Mouse (Mus musculus) adipocyte (in vitro differentiated cells): ENCODE measurements around the gene Urb2.
"Not testable (repeated sequence)": the region's sequence is repeated elsewhere in the genome, so short reads cannot be mapped to it uniquely, and the experiment has no call there.

Experiments
- DNase-seq: peaks from one replicate; pipeline ENCODE4 v3.0.0-alpha.2; 2016; ENCODE audit warnings: low spot score

Urb2 gene

DNA sequence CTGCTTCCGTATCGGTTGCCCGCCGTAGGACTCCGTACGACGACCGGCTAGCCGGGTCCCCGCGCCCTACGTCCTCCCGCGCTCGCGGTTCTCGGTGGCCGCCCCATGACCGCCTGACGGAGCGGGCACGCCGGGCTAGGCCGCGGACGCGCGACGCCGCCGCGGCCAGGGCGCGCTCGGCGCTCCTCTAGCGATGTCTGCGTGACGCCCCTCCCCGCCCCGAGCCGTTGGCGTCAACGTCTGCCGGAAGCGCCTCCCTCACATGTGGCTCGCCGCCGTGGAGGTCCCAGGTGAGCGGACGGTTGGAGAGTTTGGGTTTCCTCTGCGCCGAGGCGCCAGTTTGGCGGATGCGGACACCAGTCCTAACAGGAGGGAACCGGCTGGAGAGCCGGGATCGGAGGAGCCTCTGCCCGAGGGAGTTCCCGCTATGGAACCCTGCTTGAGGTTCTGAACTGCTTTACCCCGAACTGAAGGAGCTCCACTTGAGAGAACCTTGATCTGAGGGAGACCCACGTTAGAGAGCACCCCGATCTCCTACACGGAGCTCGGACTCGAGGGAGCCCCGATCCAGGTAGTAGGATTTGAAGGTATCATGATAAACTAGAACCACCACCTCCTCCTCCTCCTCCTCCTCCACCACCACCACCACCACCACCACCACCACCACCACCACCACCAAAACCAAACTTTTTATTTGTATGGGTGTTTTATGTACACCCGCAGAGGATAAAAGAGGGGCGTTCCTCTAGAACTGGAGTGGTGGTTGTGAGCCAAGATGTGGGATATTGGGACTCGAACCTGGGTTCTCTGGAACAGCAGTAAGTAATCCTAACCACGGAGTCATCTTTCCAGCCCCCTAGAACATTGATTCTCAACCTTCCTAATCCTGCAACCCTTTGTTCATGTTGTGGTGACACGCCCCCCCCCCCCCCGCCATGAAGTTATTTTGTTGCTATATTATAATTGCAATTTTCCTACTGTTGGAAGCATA lies at the start of gene Urb2, which contains the start of gene Taf5l:
Gene Urb2, plus strand, starts transcription at position 272 of the 991 bp plus-strand sequence.
Gene Taf5l, minus strand, starts transcription at position 161 of the 991 bp plus-strand sequence.
- peak; percentile 79 for DNase-seq

DNA sequence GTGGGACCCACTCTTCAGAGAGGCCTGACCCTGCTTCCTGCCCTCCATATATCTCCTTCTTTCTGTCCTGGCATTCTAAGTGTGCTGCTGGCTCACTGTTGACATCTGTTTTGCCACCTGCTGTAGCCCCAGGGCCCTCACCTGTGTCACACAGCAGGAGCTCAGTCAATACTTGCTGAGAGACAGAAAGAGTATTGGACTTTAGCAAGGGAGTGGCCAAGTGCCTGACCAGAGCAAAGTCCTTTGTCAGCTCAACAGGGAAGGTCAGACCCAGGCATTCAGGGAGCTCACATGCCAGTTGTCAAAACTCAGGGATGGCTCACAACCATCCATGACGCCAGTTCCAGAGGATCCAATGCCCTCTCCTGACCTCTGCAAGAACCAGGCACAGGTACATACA lies 47.8 kb upstream of the Urb2 start:
- DNase-seq: no peak

DNA sequence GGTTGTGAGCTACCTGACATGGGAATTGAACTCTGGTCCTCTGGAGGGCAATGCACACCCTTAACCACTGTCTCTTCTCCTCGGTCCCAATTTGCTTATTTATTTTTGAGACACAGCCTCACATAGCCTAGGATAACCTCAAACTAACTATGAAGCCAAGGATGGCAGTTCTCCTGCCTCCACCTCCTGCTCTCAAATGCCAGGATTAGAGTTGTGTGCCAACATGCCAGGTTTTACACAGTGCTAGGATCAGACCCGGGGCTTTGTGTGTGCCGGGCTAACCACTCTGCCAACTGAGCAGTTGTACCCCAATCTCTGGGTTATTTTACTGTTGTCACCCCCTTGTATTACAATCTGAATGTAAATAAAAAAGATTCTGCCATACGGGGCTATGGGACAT lies 43.8 kb upstream of the Urb2 start:
- no peak for DNase-seq

DNA sequence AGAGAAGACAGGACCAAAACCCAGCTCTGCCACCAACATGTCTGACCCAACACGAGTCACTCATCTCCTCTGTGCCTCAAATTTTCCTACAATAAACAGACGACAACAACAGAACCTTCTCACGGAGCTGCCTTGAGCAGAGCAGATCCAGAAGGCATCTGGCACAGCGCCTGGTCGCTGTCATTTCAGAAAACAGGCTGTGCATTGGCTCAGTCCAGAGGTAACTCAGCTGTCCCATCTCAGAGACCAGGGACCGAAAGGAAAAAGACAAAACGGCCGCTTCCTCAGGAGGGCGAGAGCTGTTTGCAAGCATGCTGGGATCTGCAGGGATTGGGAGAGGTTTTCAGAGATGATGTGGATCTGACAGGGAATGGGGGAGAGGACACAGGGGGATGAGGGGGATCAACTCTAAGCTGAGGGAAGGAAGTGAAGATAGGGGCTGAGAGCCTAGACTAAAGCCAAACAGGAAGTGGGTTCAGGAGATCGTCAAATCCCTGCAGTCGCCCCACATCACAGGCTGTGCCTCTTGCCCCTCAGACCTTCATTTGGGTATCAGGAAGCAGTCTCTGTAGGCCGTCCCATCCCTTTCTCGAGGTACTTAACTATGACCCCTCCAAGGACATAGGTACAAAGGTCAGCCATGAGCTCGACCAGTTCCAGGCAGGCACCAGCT lies 43.0 kb upstream of the Urb2 start:
- peak; percentile 48 for DNase-seq

DNA sequence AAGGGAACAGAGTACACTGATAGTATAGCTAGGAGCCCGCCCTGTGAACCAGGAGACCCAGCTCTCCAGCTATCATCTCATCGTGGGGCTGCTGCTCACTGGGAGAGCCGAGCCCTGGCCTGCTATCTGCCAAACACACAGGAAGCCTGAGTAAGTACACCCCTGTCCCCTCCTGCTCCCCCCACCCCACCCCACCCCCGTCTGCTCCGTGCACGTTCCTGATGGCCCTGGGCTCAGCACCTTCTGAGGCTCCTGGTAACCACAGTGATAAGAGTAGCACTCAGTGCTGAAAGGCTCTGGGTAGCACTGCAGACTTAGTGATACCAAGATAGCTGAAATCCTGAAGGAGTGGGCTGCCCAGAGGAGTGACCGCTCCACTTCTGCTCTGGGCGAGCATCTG lies 42.4 kb upstream of the Urb2 start:
- DNase-seq: no peak

DNA sequence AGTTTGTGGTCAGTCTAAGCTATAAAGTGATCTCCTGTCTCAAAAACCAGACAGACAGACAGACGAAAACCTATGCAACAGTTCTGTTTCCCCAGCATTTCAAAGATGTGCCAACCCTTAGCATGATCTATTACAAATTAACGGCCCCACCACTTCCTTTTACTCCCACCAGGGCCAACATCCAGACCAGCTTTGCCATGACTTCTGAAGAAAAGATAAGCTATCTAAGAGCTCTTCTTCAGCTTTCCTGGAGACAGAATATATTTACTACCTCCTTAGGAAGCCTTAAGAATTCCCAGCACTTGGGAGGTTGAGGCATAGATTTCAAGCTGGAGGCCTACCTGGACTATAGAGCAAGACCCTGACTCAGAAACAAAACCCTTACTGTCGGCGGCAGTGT lies 41.1 kb upstream of the Urb2 start:
- DNase-seq: no peak

DNA sequence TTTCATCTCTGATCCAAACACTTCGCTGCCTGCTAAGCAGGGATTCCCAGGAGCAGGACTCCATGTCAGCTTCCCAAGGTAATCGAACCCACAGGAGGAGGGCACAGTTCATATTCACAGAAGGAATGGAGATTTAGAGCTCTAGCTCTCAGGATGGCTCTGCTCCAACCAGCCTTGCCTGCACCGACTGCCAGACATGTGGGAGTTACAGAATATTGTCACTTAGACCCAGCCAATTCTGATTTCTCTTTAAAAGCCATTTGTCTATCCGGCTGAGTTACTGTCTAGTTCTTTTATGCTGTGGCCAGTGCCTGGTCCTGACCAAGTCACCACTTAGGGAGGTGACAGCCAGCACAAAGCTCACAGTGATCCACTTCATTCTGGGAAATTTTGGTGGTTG lies 39.6 kb upstream of the Urb2 start:
- peak; percentile 67 for DNase-seq

DNA sequence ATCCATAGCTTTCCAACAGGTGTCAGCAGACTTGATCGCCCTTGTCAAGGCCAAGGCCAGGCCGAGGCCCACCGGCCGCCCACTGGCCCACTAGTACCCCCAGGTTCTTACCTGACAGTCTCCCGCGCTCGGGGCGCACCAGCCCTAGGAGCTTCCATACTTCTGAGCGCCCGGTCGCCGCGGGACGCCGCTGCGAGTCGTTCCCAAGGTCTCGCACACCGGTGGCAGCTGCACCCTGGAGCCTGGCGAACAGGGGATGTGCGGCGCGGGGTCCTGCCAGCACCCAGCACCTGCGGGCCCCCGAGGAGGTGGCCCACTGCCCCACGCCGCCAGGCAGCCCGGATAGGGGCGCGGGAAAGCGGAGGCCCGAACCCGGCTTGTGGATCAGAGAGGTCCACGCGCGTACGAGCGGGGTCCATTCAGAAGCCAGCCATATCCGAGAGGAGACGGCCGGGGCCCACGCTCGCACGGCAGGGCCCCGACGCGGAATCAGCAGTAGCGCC lies 39.0 kb upstream of the Urb2 start:
- DNase-seq: peak; percentile 26

DNA sequence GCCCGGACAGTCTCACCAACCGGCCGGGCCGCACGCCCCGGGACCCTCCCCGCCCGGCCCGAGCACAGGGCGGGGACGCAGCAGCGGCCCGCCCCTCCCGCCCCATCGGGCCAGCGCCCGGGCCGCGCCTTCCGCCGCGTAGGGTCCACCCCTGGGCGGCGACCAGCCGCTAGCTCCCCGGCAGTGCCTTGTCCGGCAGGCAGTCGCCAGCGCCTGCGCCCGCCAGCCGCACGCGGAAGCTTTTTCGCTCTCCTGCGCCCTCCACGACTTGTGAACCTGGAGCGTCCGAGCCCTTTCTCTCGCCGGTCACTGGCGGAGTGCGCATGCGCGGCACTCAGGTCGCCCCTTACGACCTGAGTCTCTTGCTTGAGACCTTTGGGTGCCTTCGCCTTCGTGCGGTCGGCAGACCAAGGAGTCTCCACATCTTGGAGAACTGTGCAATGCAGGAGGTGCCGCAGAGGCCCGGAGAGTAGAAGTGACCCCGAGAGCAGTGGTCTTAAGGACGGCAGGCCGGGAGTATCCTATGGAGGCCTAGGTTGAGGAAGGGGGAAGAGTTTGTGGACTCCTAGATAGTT lies 38.4 kb upstream of the Urb2 start, which contains the start of gene Abcb10:
Gene Abcb10, minus strand, starts transcription at position 297 of the 575 bp plus-strand sequence.
- DNase-seq: peak; percentile 91

DNA sequence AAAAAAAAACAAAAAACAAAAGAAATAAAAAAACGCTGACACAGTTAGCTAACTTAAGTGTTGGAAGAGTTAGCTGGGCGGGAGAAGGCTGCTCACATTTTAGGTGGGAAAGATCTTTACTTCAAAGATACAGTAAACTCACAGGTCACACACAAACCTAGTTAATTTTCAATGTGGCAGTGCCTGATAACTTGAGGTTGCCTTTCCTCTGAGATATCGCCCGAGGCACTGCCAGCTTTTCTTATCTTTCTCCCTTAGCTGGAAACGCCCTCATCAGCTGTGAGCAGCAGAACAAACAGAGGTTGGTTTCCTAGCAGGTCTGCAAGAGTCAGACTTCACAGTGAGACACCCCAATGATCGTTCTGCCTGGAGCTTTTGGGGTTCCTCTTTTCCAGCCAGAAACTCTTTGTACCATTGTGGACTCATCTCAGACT lies 32.7 kb upstream of the Urb2 start:
- DNase-seq: no peak

DNA sequence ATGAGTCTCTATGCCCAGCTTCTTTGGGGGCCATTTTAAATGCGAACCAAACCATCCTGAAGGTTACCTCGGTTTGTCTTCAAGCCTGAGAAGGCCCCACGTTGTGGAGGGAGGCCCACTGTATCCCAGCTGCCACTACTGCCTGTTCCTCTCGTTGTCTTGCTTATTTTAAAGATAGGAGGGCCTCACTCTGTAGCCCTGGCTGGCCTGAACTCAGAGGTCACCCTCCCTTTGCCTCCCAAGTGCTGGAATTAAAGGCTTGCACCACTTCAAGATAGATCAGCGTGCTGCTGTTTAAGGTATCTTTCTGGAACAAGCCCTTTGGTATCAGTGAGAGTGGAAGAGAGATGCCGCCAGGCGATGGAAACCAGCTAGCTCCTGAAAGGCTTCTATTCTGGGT lies 32.2 kb upstream of the Urb2 start:
- no peak for DNase-seq

DNA sequence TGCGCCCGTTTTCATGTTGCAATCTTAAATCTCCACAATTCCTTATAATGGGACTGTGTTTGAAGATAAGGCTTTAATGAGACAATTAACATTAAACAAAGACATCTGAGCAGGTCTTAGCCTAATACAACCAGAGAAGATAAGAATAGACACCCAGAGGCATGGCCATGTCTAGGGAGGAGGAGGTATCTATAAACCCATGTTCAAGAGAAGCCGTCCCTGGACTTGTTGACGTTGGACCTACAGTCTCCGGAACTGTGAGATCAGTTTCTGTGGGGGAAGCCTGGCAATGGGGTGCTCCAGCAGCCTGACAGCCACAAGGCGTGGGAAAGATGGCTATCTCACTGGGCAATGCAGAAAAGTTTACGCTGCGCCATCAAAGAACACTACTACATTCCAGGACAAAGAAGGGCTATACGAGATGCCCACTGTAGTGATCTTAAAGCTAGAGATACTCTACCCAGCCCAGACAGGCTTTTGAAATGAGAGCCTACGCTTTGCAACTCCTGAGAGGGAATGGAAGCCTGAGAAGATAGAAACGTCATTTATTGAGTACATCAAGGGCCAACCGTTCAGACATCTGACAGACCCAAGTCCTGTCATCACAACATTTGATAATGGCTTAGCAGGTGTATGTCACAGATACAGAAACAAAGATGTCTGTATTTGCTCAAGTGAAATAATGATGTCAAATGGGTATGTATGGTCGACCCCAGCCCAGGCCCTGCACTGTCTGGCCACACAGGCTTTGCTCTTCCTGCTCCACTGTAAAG lies 30.8 kb upstream of the Urb2 start:
- no peak for DNase-seq

DNA sequence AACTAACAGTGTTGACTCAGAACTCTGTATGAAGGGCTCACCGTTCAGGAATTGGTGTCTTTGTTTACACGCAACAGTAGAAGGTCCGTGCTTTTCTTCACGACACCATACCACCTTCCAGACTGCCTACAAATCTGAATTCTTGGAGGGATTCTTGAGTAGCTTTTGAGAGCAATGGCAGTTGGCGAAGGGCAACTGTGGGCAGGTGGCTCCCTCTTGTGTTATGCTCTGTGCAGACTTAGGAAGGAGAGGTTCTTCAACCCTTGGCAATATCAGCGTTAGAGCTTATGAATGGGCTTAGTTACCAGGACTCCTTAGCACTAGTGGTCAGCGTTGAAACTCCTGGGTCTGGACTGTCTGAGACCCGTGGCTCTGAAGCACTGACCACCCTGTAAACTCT lies 28.7 kb upstream of the Urb2 start:
- no peak for DNase-seq

DNA sequence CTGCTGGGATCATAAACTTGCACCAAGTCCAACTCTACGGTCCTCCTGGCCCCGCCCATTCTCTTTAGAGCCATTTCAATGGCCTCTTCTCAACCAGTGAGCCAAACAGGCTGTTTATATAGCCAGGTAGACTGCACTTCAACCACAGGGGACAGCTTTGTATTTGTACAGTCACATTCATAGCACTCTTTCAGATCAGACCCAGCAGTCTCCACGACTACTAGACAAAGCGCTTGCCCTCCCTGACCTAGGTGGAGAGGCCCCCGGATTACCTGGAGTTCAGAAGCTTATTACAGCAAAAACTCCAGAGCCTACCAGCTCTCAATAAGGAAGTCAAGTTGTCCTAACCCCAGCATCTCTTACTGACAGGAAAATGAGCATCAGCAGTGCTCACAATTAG lies 27.7 kb upstream of the Urb2 start:
- DNase-seq: no peak

DNA sequence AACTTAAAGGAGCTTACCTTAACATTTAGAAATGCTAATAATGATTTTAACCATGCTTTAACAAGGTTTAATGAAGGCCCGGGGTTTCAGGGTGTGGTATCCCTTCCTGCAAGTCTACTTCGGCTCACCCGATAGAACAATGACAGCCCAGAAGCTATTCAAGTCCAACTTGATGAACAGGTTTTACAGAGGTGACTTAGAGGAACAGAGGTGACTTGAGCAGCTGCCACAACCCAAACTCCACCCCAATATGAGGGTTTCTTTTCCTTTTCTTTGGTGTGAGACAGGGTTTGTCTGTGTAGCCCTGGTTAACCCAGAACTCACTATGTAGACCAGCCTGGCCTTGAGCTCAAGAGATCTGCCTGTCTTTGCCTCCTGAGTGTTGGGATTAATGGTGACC lies 27.3 kb upstream of the Urb2 start:
- DNase-seq: no peak

DNA sequence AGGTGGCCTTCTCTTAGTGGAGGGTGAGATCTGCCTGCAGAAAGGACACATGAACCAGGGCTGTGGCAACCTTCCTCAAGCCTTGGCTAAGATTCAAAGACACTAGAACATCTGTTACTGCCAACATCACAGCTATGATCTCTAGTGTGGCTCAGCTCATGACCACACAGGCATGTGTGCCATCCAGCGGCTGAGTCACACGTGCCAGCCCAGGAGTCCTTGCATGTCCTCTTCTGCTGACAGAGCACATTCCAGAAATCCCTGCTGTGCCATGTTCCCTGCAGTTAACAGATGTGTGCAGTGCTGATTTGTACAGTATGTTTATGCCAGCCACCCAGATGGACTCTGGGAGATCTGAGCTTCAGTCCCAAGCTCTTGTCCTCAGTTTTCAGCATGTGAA lies 21.7 kb upstream of the Urb2 start:
- peak; percentile 43 for DNase-seq

DNA sequence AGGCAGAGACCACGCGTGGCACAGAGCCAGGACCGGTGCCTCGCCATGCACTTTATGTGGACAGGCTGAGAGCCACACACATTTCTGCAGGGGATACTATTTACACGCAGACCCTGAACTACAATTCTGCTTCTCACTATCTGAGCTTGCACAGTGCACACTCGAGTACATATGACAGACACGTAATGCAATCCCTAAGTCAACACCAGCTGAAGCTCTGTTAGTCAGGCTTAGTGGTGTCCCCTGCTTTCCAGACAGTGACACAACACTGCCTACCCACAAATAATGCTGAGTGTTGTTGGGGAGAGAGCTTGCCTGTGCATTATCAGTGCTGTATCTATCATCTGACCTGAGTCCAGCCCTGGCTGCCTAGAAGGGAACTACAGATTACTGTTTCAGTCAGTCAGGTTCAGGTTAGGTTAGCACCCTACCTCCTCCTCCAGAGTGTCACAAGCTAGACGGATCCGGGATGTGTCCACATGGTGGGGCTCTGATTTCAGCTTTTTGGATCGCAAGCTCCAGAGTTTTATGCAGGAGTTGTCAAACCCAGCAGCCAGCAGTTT lies 18.7 kb upstream of the Urb2 start:
- DNase-seq: no peak

DNA sequence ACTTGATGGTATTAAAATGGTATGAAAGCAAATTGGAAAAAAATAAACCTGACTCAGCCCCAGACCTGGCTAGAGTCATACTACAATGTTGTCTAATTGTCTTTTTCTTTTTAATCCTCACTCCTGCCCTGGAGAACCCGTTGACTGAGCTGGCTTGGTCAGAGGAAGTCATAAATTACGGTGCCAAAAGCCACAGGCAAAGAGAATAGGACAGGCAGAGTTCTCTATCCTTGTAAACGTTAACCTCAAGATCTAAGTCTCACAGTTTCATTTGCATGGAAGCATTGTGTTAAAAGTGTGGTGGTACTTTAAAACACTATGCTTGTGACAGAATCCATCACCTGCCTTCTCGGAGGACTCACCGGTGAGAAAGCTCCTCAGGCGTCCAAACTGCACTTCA lies 13.5 kb upstream of the Urb2 start:
- DNase-seq: no peak

DNA sequence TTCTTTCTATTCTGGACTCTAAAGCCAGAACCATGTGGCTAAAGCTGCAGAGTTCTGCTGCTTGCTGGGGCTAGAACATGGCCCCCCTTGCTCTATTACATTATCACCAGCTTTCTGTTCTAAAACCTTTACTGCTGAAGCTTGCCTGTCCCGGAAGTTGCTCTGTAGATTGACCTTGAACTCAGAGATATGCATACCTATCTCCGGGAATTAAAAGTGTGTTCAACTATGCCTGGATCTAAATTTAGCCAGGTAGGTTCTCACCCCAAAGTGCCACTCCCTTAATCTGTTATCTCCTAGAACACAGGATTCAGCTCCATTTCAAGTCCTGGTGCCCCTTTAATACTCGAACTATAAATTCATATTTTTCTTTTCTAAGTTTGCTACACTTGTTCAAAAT lies 9.7 kb upstream of the Urb2 start:
- no peak for DNase-seq

DNA sequence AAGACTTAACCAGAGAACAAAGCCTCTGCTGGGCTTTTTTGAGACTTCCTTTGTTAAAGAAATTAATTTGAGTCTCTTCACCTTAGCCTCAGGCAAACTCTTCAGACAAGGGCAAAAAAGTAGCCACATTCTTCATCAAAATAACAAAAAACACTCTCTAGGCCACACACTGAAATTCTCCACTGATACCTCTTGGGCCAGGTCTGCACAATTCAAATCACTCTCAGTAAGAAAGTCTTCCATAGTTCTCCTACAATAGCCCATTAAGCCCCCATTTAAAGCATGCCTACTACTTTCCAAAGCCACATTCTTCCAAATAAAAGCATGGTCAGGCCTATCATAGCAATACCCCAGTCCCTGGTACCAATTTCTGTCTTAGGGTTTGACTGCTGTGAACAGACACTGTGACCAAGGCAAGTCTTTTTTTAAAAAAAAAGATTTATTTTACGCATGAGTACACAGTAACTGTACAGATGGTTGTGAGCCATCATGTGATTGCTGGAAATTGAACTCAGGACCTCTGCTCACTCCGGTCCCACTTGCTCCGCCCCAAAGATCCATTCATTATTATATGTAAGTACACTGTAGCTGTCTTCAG lies 9.2 kb upstream of the Urb2 start:
- DNase-seq: no peak

DNA sequence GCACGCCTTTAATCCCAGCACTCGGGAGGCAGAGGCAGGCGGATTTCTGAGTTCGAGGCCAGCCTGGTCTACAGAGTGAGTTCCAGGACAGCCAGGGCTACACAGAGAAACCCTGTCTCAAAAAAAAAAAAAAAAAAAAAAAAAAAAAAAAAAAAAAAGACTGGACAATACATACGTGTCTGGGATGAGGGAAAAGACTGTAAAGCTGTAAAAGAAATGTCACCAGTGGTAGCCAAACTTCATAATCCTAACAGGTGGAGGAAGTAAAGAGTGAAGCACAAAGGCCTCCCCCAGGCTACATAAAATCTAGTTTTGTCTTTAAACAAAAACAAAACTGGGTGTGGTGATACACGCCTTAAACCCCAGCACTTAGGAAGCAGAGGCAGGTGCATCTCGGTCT lies 7.0 kb upstream of the Urb2 start:
- DNase-seq: not testable (repeated sequence)
